In genomic region chr10:40629656-40630311, GRCm38 (mm10) we compare ENCODE assay signal across 8 mouse cellular contexts. TPM values are rescaled to one million over a fixed set of nuclear protein-coding genes. Genes with fewer than 3 reads are reported as not detected.
DNase-seq lines count a peak whose midpoint lies in the region; ATAC-seq and TF ChIP-seq lines count a peak whose summit lies in the region.

Gene Ddo, plus strand, starts transcription at chr10:40630011.

- H3K4me3 ChIP-seq in cortical plate, adult 2 months (ENCODE audit: insufficient read depth, low read length) = peak within 1 kb of the TSS; percentile 3; the same call in 1 of the 2 replicates

- no peak for ATAC-seq in monocyte, adult 5-6 weeks (replicated peaks; ENCODE audit: insufficient number of reproducible peaks, low FRiP score, low TSS enrichment, poor library complexity, severe bottlenecking)

- TF ChIP-seq CTCF in cortical plate, adult 2 months (IDR thresholded peaks at IDR 0.05; ENCODE audit: extremely low read depth, insufficient read depth, low read length) = no peak

- no peak within 1 kb of the TSS for H3K27ac ChIP-seq in cortical plate, adult 2 months (ENCODE audit: insufficient read depth, low read length)

- peak; percentile 28 for DNase-seq in ovary, adult 18-20 months (ENCODE audit: low spot score)
- no peak for DNase-seq in ovary, postnatal 10 days (ENCODE audit: low spot score)
- peak; percentile 47 to 69 for DNase-seq in heart, postnatal 14 days
- DNase-seq in lung, adult 18-20 months = peak; percentile 59 to 77
- no peak for DNase-seq in retina, embryonic 14.5 days (ENCODE audit: low spot score)
- DNase-seq in B cell, adult 2 months = no peak

- intact Hi-C loops in heart, postnatal 14 days (cut with DNase I) = loop anchor here (10.0 kb wide), 1 partner anchor 375 kb away; the partner anchor contains the start of gene Gtf3c6

- peaks cover 5% of the 10 kb centered on the region for H3K4me1 ChIP-seq in cortical plate, adult 2 months (ENCODE audit: control insufficient read depth, insufficient read depth, low read length)

- no peak for TF ChIP-seq POLR2A in cortical plate, adult 2 months (IDR thresholded peaks at IDR 0.05; ENCODE audit: extremely low read depth, insufficient read depth, low read length)

RNA-seq across cellular contexts. Expression of gene Ddo, which starts in this region (rescaled TPM):
- polyA plus RNA-seq in cortical plate, adult 2 months (2012; rRNA removed) = 7.7 and 8.4 TPM in 2 replicates
- total RNA-seq in heart, postnatal 14 days (2021) = 10 to 100 TPM; 32.1 to 32.3 TPM
- total RNA-seq in monocyte, adult 5-6 weeks (2017) = not detected in 3 replicates

Comparison
In these comparisons a context has a peak if more than half of its experiments do, and no peak if none do; other contexts are left out.
1. RNA of gene Ddo (total RNA-seq): 32.1 to 32.3 TPM in heart, postnatal 14 days; not detected in monocyte, adult 5-6 weeks; every median in the first group is over 10 times any median in the second.
2. DNase-seq: peak in ovary, adult 18-20 months (single experiment), heart, postnatal 14 days (2 of 2) and lung, adult 18-20 months (2 of 2); none in ovary, postnatal 10 days (single experiment), retina, embryonic 14.5 days (single experiment) and B cell, adult 2 months (0 of 2).